Mouse (Mus musculus): ENCODE results near the gene Ms4a5. TPM values are rescaled to one million over a fixed set of nuclear protein-coding genes. Genes with fewer than 3 reads are reported as not detected.

The Ms4a5 gene
- polyA plus RNA-seq, 1 experiment from 2014 or later = not detected

Other genes with a start within 250 kb of the Ms4a5 start
- not detected in 2 replicates for gene Ms4a8a, start 202.8 kb downstream of the Ms4a5 start, polyA plus RNA-seq (2015; fragmentation: Nextera tagmentation; extraction: Ambion mirVana)
- not detected in 2 replicates for gene 1700017D01Rik, start 153.0 kb downstream of the Ms4a5 start, polyA plus RNA-seq (2015; fragmentation: Nextera tagmentation; extraction: Ambion mirVana)
- gene 1700025F22Rik, start 118.6 kb downstream of the Ms4a5 start, polyA plus RNA-seq (2015; fragmentation: Nextera tagmentation; extraction: Ambion mirVana) = not detected in 2 replicates
- gene Ms4a13, start 87.1 kb downstream of the Ms4a5 start, polyA plus RNA-seq (2015; fragmentation: Nextera tagmentation; extraction: Ambion mirVana) = not detected in 2 replicates
- gene Ms4a12, start 51.4 kb downstream of the Ms4a5 start, polyA plus RNA-seq (2015; fragmentation: Nextera tagmentation; extraction: Ambion mirVana) = not detected in 2 replicates
- gene Ms4a1, start 17.6 kb downstream of the Ms4a5 start, polyA plus RNA-seq (2015; fragmentation: Nextera tagmentation; extraction: Ambion mirVana) = not detected in 2 replicates
- gene Ms4a14, start 30.6 kb upstream of the Ms4a5 start, polyA plus RNA-seq (2015; fragmentation: Nextera tagmentation; extraction: Ambion mirVana) = not detected in 2 replicates
- 2.6 and 3.6 TPM in 2 replicates for gene Ms4a7, start 52.3 kb upstream of the Ms4a5 start, polyA plus RNA-seq (2015; fragmentation: Nextera tagmentation; extraction: Ambion mirVana)
- gene Ms4a4a, start 91.7 kb upstream of the Ms4a5 start, polyA plus RNA-seq (2015; fragmentation: Nextera tagmentation; extraction: Ambion mirVana) = 1.5 and 2.1 TPM in 2 replicates
- gene Ms4a4c, start 120.9 kb upstream of the Ms4a5 start, polyA plus RNA-seq (2015; fragmentation: Nextera tagmentation; extraction: Ambion mirVana) = not detected in 2 replicates
- not detected in 2 replicates for gene Ms4a4b, start 159.7 kb upstream of the Ms4a5 start, polyA plus RNA-seq (2015; fragmentation: Nextera tagmentation; extraction: Ambion mirVana)
- gene Ms4a6c, start 185.5 kb upstream of the Ms4a5 start, polyA plus RNA-seq (2015; fragmentation: Nextera tagmentation; extraction: Ambion mirVana) = 1.9 and 2.0 TPM in 2 replicates
- not detected in 2 replicates for gene Gm8369, start 202.1 kb upstream of the Ms4a5 start, polyA plus RNA-seq (2015; fragmentation: Nextera tagmentation; extraction: Ambion mirVana)
- gene Ms4a6b, start 232.6 kb upstream of the Ms4a5 start, polyA plus RNA-seq (2015; fragmentation: Nextera tagmentation; extraction: Ambion mirVana) = 2.5 and 3.1 TPM in 2 replicates

All from midbrain, embryonic 13.5 days (tissue).